Mouse (Mus musculus): ENCODE results near the gene Chd1l. TPM values are rescaled to one million over a fixed set of nuclear protein-coding genes. Genes with fewer than 3 reads are reported as not detected.
A peak's percentile ranks its signal among the peaks of the same experiment; 100 is the strongest.

The Chd1l gene
- polyA plus RNA-seq, 1 experiment: 5.0 TPM

DNA sequence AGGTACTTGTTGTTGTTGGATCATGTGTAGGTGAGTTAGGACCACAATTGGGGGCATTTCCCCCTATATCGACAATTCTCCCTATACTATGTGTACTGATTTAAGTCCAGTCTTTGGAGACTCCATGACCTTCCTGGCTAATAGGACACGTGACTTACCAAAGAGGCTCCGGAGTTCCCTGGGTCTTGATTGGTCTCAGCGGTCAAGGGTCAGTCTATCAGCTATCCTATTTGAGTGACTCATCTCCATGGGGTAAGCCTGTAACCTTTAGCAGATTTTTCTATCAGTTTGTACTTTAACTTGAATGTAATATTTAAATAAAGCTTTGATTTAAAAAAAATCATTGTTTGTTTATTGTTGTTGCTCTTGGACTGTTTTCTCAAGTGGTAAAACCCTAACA is 10.7 kb upstream of the Chd1l start:
- no peak for DNase-seq
- H3K36me3 ChIP-seq (ENCODE audit: control insufficient read depth, insufficient read depth, low read length): no peaks in the 10 kb centered on the region
- H3K4me1 ChIP-seq (ENCODE audit: control insufficient read depth, insufficient read depth, low read length): peaks cover 7% of the 10 kb centered on the region; the same call in 1 of the 2 replicates
- no peak overlapping the region for H3K27ac ChIP-seq (ENCODE audit: insufficient read depth, low read depth, low read length)
- 87% methylated on average over 4 of the region's 4 CpGs for WGBS
- TF ChIP-seq POLR2A (IDR thresholded peaks at IDR 0.05; ENCODE audit: low read depth, low read length) (no peak), CTCF (conservative IDR thresholded peaks at IDR 0.05; ENCODE audit: insufficient read depth, insufficient read length, low read depth, low read length) (no peak)
- H3K4me3 ChIP-seq (ENCODE audit: insufficient read depth, low read depth, low read length): no peak overlapping the region
- no peaks in the 10 kb centered on the region; the same call in 1 of the 2 replicates for H3K27me3 ChIP-seq (replicated peaks; ENCODE audit: control insufficient read depth, insufficient read depth, low read length)

GRCm38 (mm10) chr3:97617899-97618298 is 7.9 kb upstream of the Chd1l start:
- Histone ChIP-seq H3K27me3 (replicated peaks; ENCODE audit: control insufficient read depth, insufficient read depth, low read length) (no peaks in the 10 kb centered on the region; the same call in 1 of the 2 replicates), H3K4me3 (ENCODE audit: insufficient read depth, low read depth, low read length) (no peak overlapping the region), H3K4me1 (ENCODE audit: control insufficient read depth, insufficient read depth, low read length) (no peaks in the 10 kb centered on the region), H3K27ac (ENCODE audit: insufficient read depth, low read depth, low read length) (no peak overlapping the region), H3K36me3 (ENCODE audit: control insufficient read depth, insufficient read depth, low read length) (no peaks in the 10 kb centered on the region)
- 84% methylated on average over 8 of the region's 8 CpGs for WGBS
- TF ChIP-seq POLR2A (IDR thresholded peaks at IDR 0.05; ENCODE audit: low read depth, low read length) (no peak), CTCF (conservative IDR thresholded peaks at IDR 0.05; ENCODE audit: insufficient read depth, insufficient read length, low read depth, low read length) (no peak)
- DNase-seq: no peak

DNA sequence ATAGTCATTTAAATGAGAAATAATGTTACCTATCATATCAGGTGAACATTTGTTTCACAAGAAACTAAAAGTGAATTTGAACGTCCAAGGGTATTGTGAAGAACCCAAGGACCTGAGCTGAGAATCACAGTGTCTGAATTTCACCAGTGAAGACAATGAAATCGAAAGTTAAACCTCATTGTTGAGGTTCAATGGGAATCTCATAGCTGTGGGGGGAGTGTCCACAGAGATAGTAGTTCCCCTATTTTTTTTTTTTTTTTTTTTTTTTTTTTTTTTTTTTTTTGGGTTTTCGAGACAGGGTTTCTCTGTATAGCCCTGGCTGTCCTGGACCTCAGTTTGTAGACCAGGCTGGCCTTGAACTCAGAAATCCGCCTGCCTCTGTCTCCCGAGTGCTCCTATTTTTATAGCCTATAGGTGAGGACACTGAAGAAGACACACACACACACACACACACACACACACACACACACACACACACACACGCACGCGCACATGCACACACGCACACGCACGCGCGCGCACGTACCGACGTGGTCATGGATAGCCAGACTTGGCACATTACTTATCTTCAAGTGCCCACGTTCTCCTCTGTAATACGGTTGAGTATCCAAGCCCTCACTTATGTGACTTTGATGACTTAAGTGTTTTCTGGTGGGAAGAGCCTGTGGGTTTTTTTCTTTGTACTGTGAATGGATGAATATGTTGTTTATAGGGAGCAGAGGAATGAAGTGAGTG is 7.3 kb upstream of the Chd1l start:
- Histone ChIP-seq H3K27ac (ENCODE audit: insufficient read depth, low read depth, low read length) (no peak overlapping the region), H3K4me3 (ENCODE audit: insufficient read depth, low read depth, low read length) (no peak overlapping the region), H3K36me3 (ENCODE audit: control insufficient read depth, insufficient read depth, low read length) (no peaks in the 10 kb centered on the region), H3K4me1 (ENCODE audit: control insufficient read depth, insufficient read depth, low read length) (no peaks in the 10 kb centered on the region), H3K27me3 (replicated peaks; ENCODE audit: control insufficient read depth, insufficient read depth, low read length) (no peaks in the 10 kb centered on the region; the same call in 1 of the 2 replicates)
- TF ChIP-seq CTCF (conservative IDR thresholded peaks at IDR 0.05; ENCODE audit: insufficient read depth, insufficient read length, low read depth, low read length): no peak
- no peak for TF ChIP-seq POLR2A (IDR thresholded peaks at IDR 0.05; ENCODE audit: low read depth, low read length)
- 93% methylated on average over 19 of the region's 19 CpGs for WGBS
- no peak for DNase-seq

DNA sequence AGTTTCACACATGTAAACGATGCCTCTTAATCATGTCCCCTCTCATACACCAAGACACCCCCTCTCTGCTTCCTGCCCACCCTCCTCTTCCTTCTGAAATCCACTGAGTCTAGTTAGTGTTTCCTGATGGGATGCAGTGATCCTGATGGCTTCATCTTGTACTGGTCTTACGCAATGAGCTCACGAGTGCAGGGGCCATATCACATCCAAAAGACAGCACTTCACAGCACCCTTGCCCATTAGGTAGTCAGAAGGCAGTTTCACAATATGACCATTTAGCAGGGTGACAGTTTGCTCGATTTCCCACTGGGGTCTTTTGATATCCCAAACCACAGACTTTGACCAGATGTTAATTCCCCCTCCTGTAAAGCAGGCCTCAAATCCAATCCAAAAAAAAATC is 5.9 kb upstream of the Chd1l start:
- TF ChIP-seq CTCF (conservative IDR thresholded peaks at IDR 0.05; ENCODE audit: insufficient read depth, insufficient read length, low read depth, low read length): no peak
- no peak for TF ChIP-seq POLR2A (IDR thresholded peaks at IDR 0.05; ENCODE audit: low read depth, low read length)
- Histone ChIP-seq H3K27ac (ENCODE audit: insufficient read depth, low read depth, low read length) (no peak overlapping the region), H3K4me3 (ENCODE audit: insufficient read depth, low read depth, low read length) (no peak overlapping the region), H3K4me1 (ENCODE audit: control insufficient read depth, insufficient read depth, low read length) (no peaks in the 10 kb centered on the region; the same call in 1 of the 2 replicates), H3K36me3 (ENCODE audit: control insufficient read depth, insufficient read depth, low read length) (no peaks in the 10 kb centered on the region), H3K27me3 (replicated peaks; ENCODE audit: control insufficient read depth, insufficient read depth, low read length) (no peaks in the 10 kb centered on the region; the same call in 1 of the 2 replicates)
- WGBS: 88% methylated on average over 4 of the region's 4 CpGs
- no peak for DNase-seq

DNA sequence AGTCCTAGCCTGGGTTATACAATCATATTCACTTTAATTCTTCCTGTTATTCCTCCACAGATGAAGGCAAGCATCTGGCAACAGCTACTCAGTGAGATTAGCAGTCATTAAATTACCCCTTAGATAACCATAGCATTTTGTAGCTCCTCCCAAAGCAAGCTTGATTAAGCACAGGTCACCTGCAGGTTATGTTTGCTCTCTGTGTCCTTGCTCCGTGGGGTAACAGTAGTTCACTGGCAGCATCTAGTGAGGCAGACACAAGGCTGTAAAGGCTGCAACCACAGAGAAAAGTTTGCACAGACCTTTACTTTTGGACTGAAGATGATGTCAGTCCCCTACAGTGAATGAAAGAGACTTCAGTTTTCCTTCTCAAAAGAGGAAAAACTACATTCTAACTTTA is 5.2 kb upstream of the Chd1l start:
- Histone ChIP-seq H3K4me3 (ENCODE audit: insufficient read depth, low read depth, low read length) (no peak overlapping the region), H3K27me3 (replicated peaks; ENCODE audit: control insufficient read depth, insufficient read depth, low read length) (no peaks in the 10 kb centered on the region), H3K4me1 (ENCODE audit: control insufficient read depth, insufficient read depth, low read length) (no peaks in the 10 kb centered on the region; the same call in 1 of the 2 replicates), H3K27ac (ENCODE audit: insufficient read depth, low read depth, low read length) (no peak overlapping the region), H3K36me3 (ENCODE audit: control insufficient read depth, insufficient read depth, low read length) (no peaks in the 10 kb centered on the region)
- 16% methylated on average over 1 of the region's 1 CpGs for WGBS
- no peak for TF ChIP-seq CTCF (conservative IDR thresholded peaks at IDR 0.05; ENCODE audit: insufficient read depth, insufficient read length, low read depth, low read length)
- TF ChIP-seq POLR2A (IDR thresholded peaks at IDR 0.05; ENCODE audit: low read depth, low read length): no peak
- DNase-seq: no peak

- no peak for TF ChIP-seq POLR2A (IDR thresholded peaks at IDR 0.05; ENCODE audit: low read depth, low read length)
- Histone ChIP-seq H3K27ac (ENCODE audit: insufficient read depth, low read depth, low read length) (no peak overlapping the region), H3K36me3 (ENCODE audit: control insufficient read depth, insufficient read depth, low read length) (no peaks in the 10 kb centered on the region), H3K4me1 (ENCODE audit: control insufficient read depth, insufficient read depth, low read length) (no peaks in the 10 kb centered on the region; the same call in 1 of the 2 replicates), H3K27me3 (replicated peaks; ENCODE audit: control insufficient read depth, insufficient read depth, low read length) (no peaks in the 10 kb centered on the region), H3K4me3 (ENCODE audit: insufficient read depth, low read depth, low read length) (no peak overlapping the region)
- no peak for DNase-seq
- WGBS: 65% methylated on average over 6 of the region's 6 CpGs
Observed at GRCm38 (mm10) chr3:97611021-97611420, 1.0 kb upstream of the Chd1l start.

DNA sequence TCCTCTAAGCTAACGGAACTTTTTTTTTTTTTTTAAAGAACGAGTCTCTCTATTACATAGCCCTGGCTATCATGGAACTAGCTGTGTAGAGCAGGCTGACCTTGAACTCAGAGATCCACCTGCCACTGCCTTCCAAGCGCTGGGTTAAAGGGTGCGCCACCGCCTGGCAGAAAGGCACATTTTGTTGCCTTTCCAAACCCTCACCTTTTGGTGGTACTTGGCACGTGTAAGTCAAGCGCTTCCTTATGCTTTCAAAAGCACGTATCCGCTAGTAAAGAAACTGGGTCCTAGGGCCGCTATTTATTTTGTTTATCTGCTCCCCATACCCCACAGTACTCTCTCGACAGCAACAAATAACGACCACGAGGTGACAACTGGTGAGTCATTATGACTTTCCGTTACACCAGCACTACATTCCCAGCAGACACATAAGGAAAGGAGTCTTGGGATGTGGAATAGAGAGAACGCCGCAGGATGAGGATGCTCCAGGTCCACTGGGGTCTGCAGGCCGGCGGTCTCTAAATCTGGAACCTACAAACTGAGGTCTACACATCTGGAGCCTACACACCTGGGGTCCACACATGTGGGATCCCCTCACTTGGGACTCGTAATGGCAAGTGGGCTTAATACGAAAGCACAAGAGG is 680 bp downstream of the Chd1l start:
- WGBS: 5% methylated on average over 20 of the region's 20 CpGs
- no peak for TF ChIP-seq POLR2A (IDR thresholded peaks at IDR 0.05; ENCODE audit: low read depth, low read length)
- peak; percentile 53 for TF ChIP-seq CTCF (conservative IDR thresholded peaks at IDR 0.05; ENCODE audit: insufficient read depth, insufficient read length, low read depth, low read length)
- Histone ChIP-seq H3K27ac (ENCODE audit: insufficient read depth, low read depth, low read length) (peak overlapping the region; percentile 73), H3K27me3 (replicated peaks; ENCODE audit: control insufficient read depth, insufficient read depth, low read length) (no peaks in the 10 kb centered on the region), H3K4me3 (ENCODE audit: insufficient read depth, low read depth, low read length) (peak overlapping the region; percentile 74), H3K4me1 (ENCODE audit: control insufficient read depth, insufficient read depth, low read length) (no peaks in the 10 kb centered on the region; the same call in 1 of the 2 replicates), H3K36me3 (ENCODE audit: control insufficient read depth, insufficient read depth, low read length) (no peaks in the 10 kb centered on the region)
- DNase-seq: peak; percentile 62

All from kidney, adult 2 months (tissue).